Mouse (Mus musculus): ENCODE measurements around the gene Etv6. TPM values are rescaled to one million over a fixed set of nuclear protein-coding genes. Genes with fewer than 3 reads are reported as not detected.

Gene Etv6
- polyA plus RNA-seq, 1 experiment from 2014 or later, result 14.5 TPM

Other genes with a start within 250 kb of the Etv6 start
- gene Kap, start 181.9 kb upstream of the Etv6 start, polyA plus RNA-seq (2014; fragmentation: Nextera tagmentation; extraction: Ambion mirVana), result not detected in 2 replicates

Data from heart, embryonic 14.5 days (tissue).